In genomic region chr19:44743021-44743415, GRCm38 (mm10) we compare ENCODE assay signal across 30 mouse cellular contexts. TPM values are rescaled to one million over a fixed set of nuclear protein-coding genes. Genes with fewer than 3 reads are reported as not detected.
DNase-seq lines count a peak whose midpoint lies in the region; ATAC-seq lines count a peak whose summit lies in the region.
"Had no signal": no experiment of that assay in that cellular context is flagged by ENCODE, and none has a peak within 500 bp of the region (broad histone marks: within the 10 kb centered on the region; RNA-seq: fewer than 3 reads in every experiment).

No protein-coding gene starts in this region.

- no peak overlapping the region for H3K27ac ChIP-seq in embryonic facial prominence, embryonic 10.5 days (replicated peaks)
- H3K27ac ChIP-seq in kidney, embryonic 14.5 days (ENCODE audit: low read depth, low read length) = peak overlapping the region; percentile 98
- H3K27ac ChIP-seq: embryonic facial prominence, embryonic 13.5 days; forebrain, embryonic 10.5 days; forebrain, embryonic 15.5 days; layer of hippocampus, adult 2 months; limb, embryonic 13.5 days; midbrain, embryonic 12.5 days had no signal

- peaks cover 100% of the 10 kb centered on the region for H3K27me3 ChIP-seq in embryonic facial prominence, embryonic 10.5 days (replicated peaks; ENCODE audit: low read depth, poor library complexity, severe bottlenecking)
- peaks cover 61% of the 10 kb centered on the region for H3K27me3 ChIP-seq in kidney, embryonic 14.5 days (ENCODE audit: control insufficient read depth, insufficient read depth, low read length)
- H3K27me3 ChIP-seq: Patski had no signal

- H3K4me1 ChIP-seq in embryonic facial prominence, embryonic 10.5 days = peaks cover 32% of the 10 kb centered on the region
- H3K4me1 ChIP-seq in kidney, embryonic 14.5 days (ENCODE audit: control insufficient read depth, insufficient read depth, low read length) = peaks cover 25% of the 10 kb centered on the region

- no peak for ATAC-seq in kidney, embryonic 14.5 days (ENCODE audit: low FRiP score, low TSS enrichment)
- ATAC-seq: forebrain, embryonic 15.5 days; inflammation-experienced regulatory T-cells, adult 6 months had no signal

- peak; percentile 38 for DNase-seq in kidney, adult 11 months
- DNase-seq in kidney, postnatal 10 days = no peak
- peak; percentile 26 for DNase-seq in embryonic facial prominence, embryonic 10.5 days (ENCODE audit: low spot score)
- DNase-seq in kidney, postnatal 25 days = peak; percentile 54 to 58
- no peak for DNase-seq in embryo, embryonic 10 days (ENCODE audit: low spot score)
- DNase-seq in ovary, adult 18-20 months (ENCODE audit: low spot score) = no peak
- DNase-seq: adrenal gland, postnatal 10 days; cerebellum, adult 11 months; cerebellum, adult 9-10 months; cerebellum, postnatal 36 days; embryo, embryonic 11 days; heart, postnatal 14 days; right cerebral cortex, postnatal 14 days had no signal

- H3K9me3 ChIP-seq in embryonic facial prominence, embryonic 10.5 days = no peaks in the 10 kb centered on the region; the same call in 1 of the 2 replicates
- H3K9me3 ChIP-seq in kidney, embryonic 14.5 days (ENCODE audit: control insufficient read depth, low read length) = 0 out of 2 replicates have a peak, but pooled peaks cover 2% of the 10 kb centered on the region
- H3K9me3 ChIP-seq: forebrain, embryonic 15.5 days; lung, embryonic 15.5 days; midbrain, embryonic 12.5 days had no signal

- peak overlapping the region; percentile 62 for H3K4me2 ChIP-seq in kidney, embryonic 14.5 days (replicated peaks; ENCODE audit: low read depth, low read length)
- H3K4me2 ChIP-seq: embryonic facial prominence, embryonic 13.5 days; forebrain, embryonic 15.5 days; limb, embryonic 13.5 days; liver, embryonic 11.5 days; midbrain, embryonic 12.5 days had no signal

- H3K9ac ChIP-seq in kidney, embryonic 14.5 days (ENCODE audit: low read depth, low read length) = peak overlapping the region; percentile 50; the same call in 1 of the 2 replicates
- H3K9ac ChIP-seq: embryonic facial prominence, embryonic 13.5 days; forebrain, embryonic 15.5 days; hindbrain, embryonic 14.5 days; limb, embryonic 13.5 days; lung, embryonic 15.5 days; midbrain, embryonic 12.5 days had no signal

- no peak overlapping the region for H3K4me3 ChIP-seq in embryonic facial prominence, embryonic 10.5 days
- H3K4me3 ChIP-seq in kidney, embryonic 14.5 days (ENCODE audit: low read length) = peak overlapping the region; percentile 38; the same call in 1 of the 2 replicates
- H3K4me3 ChIP-seq: embryonic facial prominence, embryonic 13.5 days; forebrain, embryonic 10.5 days; forebrain, embryonic 15.5 days; layer of hippocampus, adult 2 months; limb, embryonic 13.5 days; lung, embryonic 15.5 days; midbrain, embryonic 12.5 days; myocyte had no signal

- WGBS in embryonic facial prominence, embryonic 10.5 days = 0% methylated on average over 2 of the region's 2 CpGs
- WGBS in kidney, embryonic 14.5 days = 0% methylated on average over 2 of the region's 2 CpGs

- no peaks in the 10 kb centered on the region for H3K36me3 ChIP-seq in embryonic facial prominence, embryonic 10.5 days (replicated peaks)
- no peaks in the 10 kb centered on the region for H3K36me3 ChIP-seq in kidney, embryonic 14.5 days (ENCODE audit: control insufficient read depth, insufficient read depth, low read length)
- H3K36me3 ChIP-seq: embryonic facial prominence, embryonic 13.5 days; forebrain, embryonic 10.5 days; forebrain, embryonic 15.5 days; limb, embryonic 13.5 days; lung, embryonic 15.5 days; midbrain, embryonic 12.5 days had no signal

RNA-seq across cellular contexts. Expression of gene Pax2, which starts 12.8 kb away (rescaled TPM):
- 1.00 and 1.8 TPM in 2 replicates for polyA plus RNA-seq in embryonic facial prominence, embryonic 10.5 days (2016; fragmentation: Nextera tagmentation; extraction: Ambion mirVana)
- polyA plus RNA-seq in kidney, embryonic 14.5 days (2014; fragmentation: Nextera tagmentation; extraction: Ambion mirVana) = 43.3 and 55.9 TPM in 2 replicates
- polyA plus RNA-seq: heart, embryonic 14.5 days; inflammation-experienced regulatory T-cells, adult 6 months; limb, embryonic 13.5 days; liver, embryonic 11.5 days; liver, embryonic 16.5 days; myocyte; small intestine, adult 2 months; stomach, embryonic 14.5 days had no signal

Comparison
In these comparisons a context has a peak if more than half of its experiments do, and no peak if none do; other contexts are left out.
1. DNase-seq: peak in kidney, adult 11 months (single experiment), embryonic facial prominence, embryonic 10.5 days (single experiment) and kidney, postnatal 25 days (2 of 2); none in kidney, postnatal 10 days (single experiment), embryo, embryonic 10 days (single experiment) and ovary, adult 18-20 months (single experiment).
2. RNA of gene Pax2, which starts 12.8 kb away (polyA plus RNA-seq): 43.3 to 55.9 TPM in kidney, embryonic 14.5 days; 1.00 to 1.8 TPM in embryonic facial prominence, embryonic 10.5 days; every median in the first group is over 10 times any median in the second.